In the genomic region with DNA sequence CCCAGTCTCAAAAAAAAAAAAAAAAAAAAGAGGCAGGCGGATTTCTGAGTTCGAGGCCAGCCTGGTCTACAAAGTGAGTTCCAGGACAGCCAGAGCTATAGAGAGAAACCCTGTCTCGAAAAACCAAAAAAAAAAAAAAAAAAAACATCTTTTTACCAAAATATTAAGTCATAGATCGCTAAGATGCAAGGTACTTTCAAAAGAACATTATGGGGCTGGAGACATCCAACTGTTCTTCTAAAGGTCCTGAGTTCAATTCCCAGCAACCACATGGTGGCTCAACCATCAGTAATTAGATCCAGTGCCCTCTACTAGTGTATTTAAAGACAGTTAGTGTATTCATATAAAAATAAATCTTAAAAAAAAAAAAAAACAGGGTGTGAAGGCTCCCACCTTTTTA, we compare ENCODE assay signal across 10 mouse cellular contexts. TPM values are rescaled to one million over a fixed set of nuclear protein-coding genes. Genes with fewer than 3 reads are reported as not detected.
"Had no signal": no experiment of that assay in that cellular context is flagged by ENCODE, and none has a peak within 500 bp of the region (broad histone marks: within the 10 kb centered on the region; RNA-seq: fewer than 3 reads in every experiment).

No protein-coding gene starts in this region.

RNA-seq across cellular contexts. Expression of a gene that starts 4.6 kb away (rescaled TPM):
- total RNA-seq: common myeloid progenitor, adult 5-6 weeks; gastrocnemius, adult 18-20 months; gastrocnemius, adult 2 months; gastrocnemius, postnatal 10 days; granulocyte monocyte progenitor cell, adult 5-6 weeks had no signal
- polyA plus RNA-seq: embryonic facial prominence, embryonic 11.5 days; erythroblast, embryonic 14.5 days; forebrain, postnatal 0 days; gonadal fat pad, adult 2 months; heart, adult 2 months had no signal
